Mouse (Mus musculus): ENCODE data around the gene Ahsa1. TPM values are rescaled to one million over a fixed set of nuclear protein-coding genes. Genes with fewer than 3 reads are reported as not detected.
"Not testable (repeated sequence)": the region's sequence is repeated elsewhere in the genome, so short reads cannot be mapped to it uniquely, and the experiment has no call there.

Gene Ahsa1
- polyA plus RNA-seq, 1 experiment from 2014 or later, result 213 TPM

DNA sequence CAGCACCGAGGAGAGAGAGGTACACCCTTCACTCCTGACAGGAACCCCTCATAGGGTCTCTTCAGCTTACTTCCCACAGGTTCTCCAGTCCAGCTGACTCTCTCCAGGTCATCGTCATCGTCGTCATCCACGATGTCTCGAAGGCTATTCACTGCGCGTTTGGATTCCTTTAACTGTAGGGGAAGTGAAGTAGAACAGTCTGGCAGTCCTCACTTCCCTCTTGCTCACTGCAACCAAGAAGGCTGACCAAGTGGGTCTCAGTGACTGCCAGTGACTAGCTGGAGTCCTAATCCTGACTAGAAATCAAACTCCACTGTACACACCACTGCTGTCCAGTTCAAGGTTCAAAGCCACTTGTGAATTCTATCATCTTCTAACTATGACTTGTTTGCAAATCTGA lies 5.7 kb upstream of the Ahsa1 start:
- WGBS, result over 99% methylated on average over 8 of the region's 8 CpGs
- H3K27me3 ChIP-seq (replicated peaks), result no peaks in the 10 kb centered on the region
- no peaks in the 10 kb centered on the region for H3K9me3 ChIP-seq (replicated peaks)
- H3K9ac ChIP-seq (replicated peaks), result no peak overlapping the region
- H3K36me3 ChIP-seq, result peaks cover 64% of the 10 kb centered on the region
- no peak overlapping the region for H3K4me2 ChIP-seq
- H3K4me1 ChIP-seq, result peaks cover 8% of the 10 kb centered on the region
- H3K27ac ChIP-seq (replicated peaks), result no peak overlapping the region
- no peak overlapping the region for H3K4me3 ChIP-seq (replicated peaks)
- no peak for ATAC-seq (ENCODE audit: low FRiP score)

DNA sequence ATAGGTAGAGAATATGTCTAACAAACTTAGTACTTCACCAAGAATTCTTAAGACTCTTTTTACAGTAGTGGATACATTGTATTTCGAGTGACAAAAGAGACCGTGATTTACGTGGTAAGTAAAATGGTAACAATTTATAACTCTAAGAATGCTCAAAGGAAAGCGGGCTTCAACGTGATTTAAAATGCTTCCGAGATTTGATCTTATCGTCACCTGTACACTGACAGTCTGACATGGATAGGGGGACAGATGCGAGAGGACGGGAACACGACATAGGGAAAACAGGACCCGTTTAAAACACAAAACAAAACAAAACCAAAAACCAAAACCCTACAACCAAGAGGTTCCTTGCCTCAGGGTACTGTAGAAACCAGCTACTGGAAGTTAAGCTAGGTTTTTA lies 835 bp upstream of the Ahsa1 start:
- no peaks in the 10 kb centered on the region for H3K9me3 ChIP-seq (replicated peaks)
- ATAC-seq (ENCODE audit: low FRiP score), result no peak
- H3K27ac ChIP-seq (replicated peaks), result peak overlapping the region; percentile 85
- no peaks in the 10 kb centered on the region for H3K27me3 ChIP-seq (replicated peaks)
- peak overlapping the region; percentile 83 for H3K9ac ChIP-seq (replicated peaks)
- H3K36me3 ChIP-seq, result peaks cover 41% of the 10 kb centered on the region
- peak overlapping the region; percentile 93 for H3K4me3 ChIP-seq (replicated peaks)
- peak overlapping the region; percentile 68 for H3K4me2 ChIP-seq
- peaks cover 23% of the 10 kb centered on the region for H3K4me1 ChIP-seq
- WGBS, result 26% methylated on average over 11 of the region's 11 CpGs

DNA sequence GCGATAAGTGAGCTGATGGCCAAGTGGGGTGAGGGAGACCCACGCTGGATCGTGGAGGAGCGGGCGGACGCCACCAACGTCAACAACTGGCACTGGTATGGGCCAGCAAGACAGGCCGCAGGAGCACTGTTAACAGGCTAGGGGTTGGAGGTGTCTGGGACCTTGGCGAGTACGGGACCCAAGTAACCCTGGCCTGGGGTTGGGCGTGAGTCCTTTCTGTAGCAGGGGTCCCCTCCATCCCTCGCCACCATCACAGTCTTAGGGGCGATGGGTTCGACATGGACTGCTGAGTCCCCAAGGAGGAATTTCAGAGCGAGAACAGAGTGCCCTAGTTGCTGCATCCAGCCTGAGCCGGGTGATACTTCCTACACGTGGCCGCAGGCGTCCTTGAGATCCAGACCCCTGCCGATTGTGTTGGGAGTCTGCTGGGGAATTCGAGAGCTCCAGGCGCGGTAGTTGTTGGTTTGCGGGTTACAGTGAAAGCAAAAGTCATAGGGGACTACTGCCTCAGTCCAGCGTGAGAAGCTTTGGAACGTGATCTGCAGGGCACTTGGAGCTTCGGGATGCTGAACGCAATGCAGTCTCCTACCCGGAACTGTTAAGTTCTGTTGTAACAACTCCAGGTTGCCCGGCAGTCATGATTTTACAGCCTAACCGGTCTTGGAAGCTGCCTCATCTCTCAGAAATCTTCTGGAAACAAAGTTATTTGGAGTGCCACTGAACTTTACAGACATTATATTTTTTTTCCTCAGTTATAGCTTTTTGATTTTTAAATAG lies 736 bp downstream of the Ahsa1 start:
- under 1% methylated on average over 31 of the region's 31 CpGs for WGBS
- Histone ChIP-seq H3K4me1 (peaks cover 23% of the 10 kb centered on the region), H3K9ac (replicated peaks) (peak overlapping the region; percentile 90), H3K9me3 (replicated peaks) (no peaks in the 10 kb centered on the region), H3K27me3 (replicated peaks) (no peaks in the 10 kb centered on the region), H3K36me3 (peaks cover 40% of the 10 kb centered on the region), H3K4me2 (peak overlapping the region; percentile 77), H3K4me3 (replicated peaks) (peak overlapping the region; percentile 93), H3K27ac (replicated peaks) (peak overlapping the region; percentile 92)
- ATAC-seq (ENCODE audit: low FRiP score), result peak; percentile 63

DNA sequence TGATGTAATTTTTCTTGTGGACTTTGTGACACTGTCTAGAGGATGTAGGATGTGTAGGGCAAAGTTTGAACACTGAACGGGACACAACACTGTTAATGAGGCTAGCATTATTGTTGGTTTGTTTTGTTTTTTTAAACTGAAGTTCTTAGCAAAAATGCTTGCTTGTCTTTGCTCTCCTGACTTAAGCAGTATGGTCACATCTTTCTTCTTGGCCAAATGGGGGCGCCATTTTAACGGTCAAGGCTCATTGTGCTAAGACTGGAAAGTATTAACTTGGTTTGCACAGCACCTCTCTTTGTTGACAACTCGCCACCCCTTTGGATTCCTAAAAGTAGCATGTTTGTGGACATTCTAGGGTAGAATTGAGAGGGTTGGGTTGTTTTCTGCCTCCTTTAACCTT lies 1.4 kb downstream of the Ahsa1 start:
- H3K27me3 ChIP-seq (replicated peaks), result no peaks in the 10 kb centered on the region
- peak overlapping the region; percentile 31; the same call in 1 of the 2 replicates for H3K9ac ChIP-seq (replicated peaks)
- peak overlapping the region; percentile 93 for H3K4me3 ChIP-seq (replicated peaks)
- no peaks in the 10 kb centered on the region for H3K9me3 ChIP-seq (replicated peaks)
- ATAC-seq (ENCODE audit: low FRiP score), result no peak
- WGBS, result 33% methylated on average over 4 of the region's 4 CpGs
- peak overlapping the region; percentile 77 for H3K4me2 ChIP-seq
- H3K36me3 ChIP-seq, result peaks cover 43% of the 10 kb centered on the region
- H3K27ac ChIP-seq (replicated peaks), result no peak overlapping the region
- peaks cover 23% of the 10 kb centered on the region for H3K4me1 ChIP-seq

DNA sequence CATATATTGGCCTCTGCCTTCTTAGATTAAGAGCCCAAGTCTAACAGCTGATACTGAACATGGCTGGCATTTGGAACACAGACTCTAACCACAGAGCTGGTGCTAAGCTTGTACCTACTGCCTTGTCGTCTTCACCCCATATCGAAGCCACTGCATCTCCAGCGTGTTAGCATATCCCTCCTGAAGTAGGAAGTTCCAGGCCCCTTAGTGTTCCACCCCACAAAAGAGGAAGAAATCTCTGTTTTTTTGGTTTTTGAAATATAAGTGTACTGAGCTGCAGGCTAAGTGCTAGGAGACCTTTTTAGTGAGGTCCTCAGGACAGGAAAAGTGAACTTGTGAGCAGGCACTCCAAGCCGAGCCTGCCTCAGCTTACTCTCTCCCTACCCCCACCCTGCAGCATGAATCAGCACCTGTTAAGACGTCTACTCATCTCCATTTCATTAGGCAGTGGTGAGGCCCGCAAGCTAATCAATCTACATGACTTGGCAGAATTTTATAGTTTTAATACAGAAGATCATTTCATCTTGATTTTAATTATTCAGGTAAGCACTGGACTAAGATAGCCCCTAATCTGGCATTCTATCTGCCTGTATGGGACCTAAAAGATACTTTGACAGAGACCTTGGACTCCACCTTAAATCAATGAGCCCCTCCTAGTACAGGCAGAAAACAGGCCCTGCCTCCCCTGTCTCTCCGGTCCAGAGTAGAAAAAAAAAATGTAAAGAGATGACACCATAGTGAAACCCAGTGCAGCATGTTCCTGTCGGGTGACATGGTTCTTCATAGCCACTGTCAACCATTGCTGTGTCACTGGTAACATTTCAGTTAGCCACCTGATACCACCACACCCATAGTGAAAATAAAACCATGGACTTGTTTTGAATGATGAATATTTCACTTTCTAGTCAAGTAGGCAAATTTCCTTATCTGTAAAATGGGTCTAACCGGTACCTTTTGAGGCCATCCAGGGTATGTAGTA lies 8.9 kb downstream of the Ahsa1 start:
- no peak for ATAC-seq (ENCODE audit: low FRiP score)
- peaks cover 3% of the 10 kb centered on the region; the same call in 1 of the 2 replicates for H3K4me1 ChIP-seq
- H3K4me2 ChIP-seq, result no peak overlapping the region
- H3K36me3 ChIP-seq, result peaks cover 60% of the 10 kb centered on the region
- H3K27me3 ChIP-seq (replicated peaks), result no peaks in the 10 kb centered on the region
- 90% methylated on average over 9 of the region's 9 CpGs for WGBS
- H3K9ac ChIP-seq (replicated peaks), result no peak overlapping the region
- no peak overlapping the region for H3K4me3 ChIP-seq (replicated peaks)
- no peaks in the 10 kb centered on the region for H3K9me3 ChIP-seq (replicated peaks)
- H3K27ac ChIP-seq (replicated peaks), result no peak overlapping the region

GRCm38 (mm10) chr12:87277251-87277650 lies 11.0 kb downstream of the Ahsa1 start:
- not testable (repeated sequence) for H3K27me3 ChIP-seq (replicated peaks)

GRCm38 (mm10) chr12:87278118-87278730 lies 11.9 kb downstream of the Ahsa1 start:
- peaks cover 31% of the 10 kb centered on the region for H3K36me3 ChIP-seq
- WGBS, result 31% methylated on average over 6 of the region's 6 CpGs
- no peaks in the 10 kb centered on the region for H3K9me3 ChIP-seq (replicated peaks)
- ATAC-seq (ENCODE audit: low FRiP score), result no peak
- no peak overlapping the region for H3K4me3 ChIP-seq (replicated peaks)
- H3K9ac ChIP-seq (replicated peaks), result no peak overlapping the region
- H3K4me1 ChIP-seq, result peaks cover 3% of the 10 kb centered on the region; the same call in 1 of the 2 replicates
- H3K4me2 ChIP-seq, result no peak overlapping the region
- H3K27ac ChIP-seq (replicated peaks), result no peak overlapping the region
- no peaks in the 10 kb centered on the region for H3K27me3 ChIP-seq (replicated peaks)

More at GRCm38 (mm10) chr12:87277251-87277650, 11.0 kb downstream of the Ahsa1 start:
- not testable (repeated sequence) for H3K4me3 ChIP-seq (replicated peaks); ATAC-seq (ENCODE audit: low FRiP score); H3K9ac ChIP-seq (replicated peaks); H3K4me2 ChIP-seq; H3K9me3 ChIP-seq (replicated peaks); H3K4me1 ChIP-seq; H3K27ac ChIP-seq (replicated peaks)
- H3K36me3 ChIP-seq, result peaks cover 40% of the 10 kb centered on the region
- 88% methylated on average over 4 of the region's 4 CpGs for WGBS

GRCm38 (mm10) chr12:87279350-87279749 lies 13.1 kb downstream of the Ahsa1 start:
- Histone ChIP-seq H3K27me3 (replicated peaks) (no peaks in the 10 kb centered on the region), H3K9ac (replicated peaks) (no peak overlapping the region), H3K27ac (replicated peaks) (no peak overlapping the region), H3K4me1 (peaks cover 3% of the 10 kb centered on the region; the same call in 1 of the 2 replicates), H3K36me3 (peaks cover 21% of the 10 kb centered on the region), H3K4me3 (replicated peaks) (no peak overlapping the region), H3K4me2 (no peak overlapping the region), H3K9me3 (replicated peaks) (no peaks in the 10 kb centered on the region)
- no peak for ATAC-seq (ENCODE audit: low FRiP score)
- WGBS, result 68% methylated on average over 3 of the region's 3 CpGs

GRCm38 (mm10) chr12:87279879-87280278 lies 13.6 kb downstream of the Ahsa1 start:
- no peak overlapping the region for H3K9ac ChIP-seq (replicated peaks)
- H3K36me3 ChIP-seq, result peaks cover 16% of the 10 kb centered on the region
- no peaks in the 10 kb centered on the region for H3K27me3 ChIP-seq (replicated peaks)
- peaks cover 3% of the 10 kb centered on the region; the same call in 1 of the 2 replicates for H3K4me1 ChIP-seq
- no peak for ATAC-seq (ENCODE audit: low FRiP score)
- no peak overlapping the region for H3K4me2 ChIP-seq
- 56% methylated on average over 14 of the region's 14 CpGs for WGBS
- no peak overlapping the region for H3K4me3 ChIP-seq (replicated peaks)
- no peaks in the 10 kb centered on the region for H3K9me3 ChIP-seq (replicated peaks)
- no peak overlapping the region for H3K27ac ChIP-seq (replicated peaks)

DNA sequence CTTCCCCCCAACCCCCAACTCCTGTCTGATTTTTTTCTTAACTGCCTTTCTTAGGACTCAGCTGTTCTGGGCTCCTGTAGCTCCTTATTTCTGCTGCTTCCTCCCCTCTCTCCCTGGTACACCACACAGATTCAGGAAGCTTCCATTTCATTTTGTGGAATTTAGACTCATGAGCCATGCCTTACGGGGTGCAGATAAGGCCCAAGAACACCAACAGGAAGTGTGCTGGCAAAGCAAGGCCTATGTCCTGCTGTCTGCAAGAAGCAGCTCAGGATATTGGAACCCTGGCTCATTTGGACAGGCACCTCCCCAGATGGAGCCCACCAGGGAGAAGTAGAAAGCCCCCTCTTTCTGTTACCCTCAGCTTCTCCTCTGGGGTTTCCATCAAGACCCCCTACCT lies 15.5 kb downstream of the Ahsa1 start:
- Histone ChIP-seq H3K27ac (replicated peaks) (no peak overlapping the region), H3K27me3 (replicated peaks) (no peaks in the 10 kb centered on the region), H3K9me3 (replicated peaks) (no peaks in the 10 kb centered on the region), H3K4me1 (peaks cover 3% of the 10 kb centered on the region; the same call in 1 of the 2 replicates), H3K4me3 (replicated peaks) (no peak overlapping the region), H3K36me3 (no peaks in the 10 kb centered on the region), H3K9ac (replicated peaks) (no peak overlapping the region), H3K4me2 (no peak overlapping the region)
- 88% methylated on average over 1 of the region's 1 CpGs for WGBS
- ATAC-seq (ENCODE audit: low FRiP score), result no peak

GRCm38 (mm10) chr12:87282743-87283142 lies 16.5 kb downstream of the Ahsa1 start:
- no peaks in the 10 kb centered on the region for H3K36me3 ChIP-seq
- no peak overlapping the region for H3K27ac ChIP-seq (replicated peaks)
- no peaks in the 10 kb centered on the region for H3K27me3 ChIP-seq (replicated peaks)
- no peak overlapping the region for H3K4me3 ChIP-seq (replicated peaks)
- H3K4me2 ChIP-seq, result no peak overlapping the region
- H3K9ac ChIP-seq (replicated peaks), result no peak overlapping the region
- WGBS, result 90% methylated on average over 4 of the region's 4 CpGs
- no peak for ATAC-seq (ENCODE audit: low FRiP score)
- H3K9me3 ChIP-seq (replicated peaks), result no peaks in the 10 kb centered on the region
- H3K4me1 ChIP-seq, result peaks cover 3% of the 10 kb centered on the region; the same call in 1 of the 2 replicates
